Mouse (Mus musculus): ENCODE measurements around the gene Prkcd. TPM values are rescaled to one million over a fixed set of nuclear protein-coding genes. Genes with fewer than 3 reads are reported as not detected.

The Prkcd gene
- polyA plus RNA-seq, 1 experiment, result 214 TPM

GRCm38 (mm10) chr14:30624277-30624721 is 1.7 kb downstream of the Prkcd start:
- no peaks in the 10 kb centered on the region for H3K27me3 ChIP-seq (ENCODE audit: control insufficient read depth, insufficient read depth, low read length)
- H3K4me1 ChIP-seq (replicated peaks; ENCODE audit: control insufficient read depth, insufficient read depth, low read length), result peaks cover 28% of the 10 kb centered on the region
- no peak overlapping the region for H3K27ac ChIP-seq (ENCODE audit: control insufficient read depth, insufficient read depth, low read length)
- WGBS, result 22% methylated on average over 8 of the region's 8 CpGs
- DNase-seq, result no peak
- no peaks in the 10 kb centered on the region for H3K36me3 ChIP-seq (ENCODE audit: control insufficient read depth, insufficient read depth, low read length)
- no peak for TF ChIP-seq POLR2A (IDR thresholded peaks at IDR 0.05; ENCODE audit: control insufficient read depth, extremely low read depth, insufficient read depth, low read length, poor library complexity)
- no peak overlapping the region; the same call in 1 of the 2 replicates for H3K4me3 ChIP-seq (ENCODE audit: control insufficient read depth, insufficient read depth, low read length)

DNA sequence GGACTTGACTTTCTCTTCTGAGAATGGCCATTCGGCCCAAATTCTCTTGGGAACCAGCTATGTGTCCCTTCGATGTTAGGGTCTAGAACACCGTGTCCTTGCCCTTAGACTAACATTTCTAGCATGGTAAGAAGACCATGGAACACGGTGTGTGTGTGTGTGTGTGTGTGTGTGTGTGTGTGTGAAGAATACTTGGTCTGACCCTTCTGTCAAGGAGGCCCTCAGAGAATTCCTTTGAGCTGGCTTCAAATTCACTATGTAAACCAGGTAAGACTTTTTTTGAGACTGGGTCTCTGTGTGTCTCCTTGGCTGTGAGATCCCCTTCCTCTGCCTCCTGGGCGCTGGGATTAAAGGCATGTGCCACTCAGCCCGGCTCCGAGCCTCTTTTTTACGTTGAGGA is 3.5 kb downstream of the Prkcd start:
- peaks cover 28% of the 10 kb centered on the region for H3K4me1 ChIP-seq (replicated peaks; ENCODE audit: control insufficient read depth, insufficient read depth, low read length)
- DNase-seq, result no peak
- TF ChIP-seq POLR2A (IDR thresholded peaks at IDR 0.05; ENCODE audit: control insufficient read depth, extremely low read depth, insufficient read depth, low read length, poor library complexity), result no peak
- no peak for TF ChIP-seq CTCF (IDR thresholded peaks at IDR 0.05; ENCODE audit: borderline replicate concordance, control insufficient read depth, extremely low read depth, insufficient read depth, low read length, poor library complexity)
- H3K36me3 ChIP-seq (ENCODE audit: control insufficient read depth, insufficient read depth, low read length), result no peaks in the 10 kb centered on the region
- no peaks in the 10 kb centered on the region for H3K27me3 ChIP-seq (ENCODE audit: control insufficient read depth, insufficient read depth, low read length)
- no peak overlapping the region for H3K4me3 ChIP-seq (ENCODE audit: control insufficient read depth, insufficient read depth, low read length)
- 96% methylated on average over 8 of the region's 8 CpGs for WGBS
- no peak overlapping the region for H3K27ac ChIP-seq (ENCODE audit: control insufficient read depth, insufficient read depth, low read length)

DNA sequence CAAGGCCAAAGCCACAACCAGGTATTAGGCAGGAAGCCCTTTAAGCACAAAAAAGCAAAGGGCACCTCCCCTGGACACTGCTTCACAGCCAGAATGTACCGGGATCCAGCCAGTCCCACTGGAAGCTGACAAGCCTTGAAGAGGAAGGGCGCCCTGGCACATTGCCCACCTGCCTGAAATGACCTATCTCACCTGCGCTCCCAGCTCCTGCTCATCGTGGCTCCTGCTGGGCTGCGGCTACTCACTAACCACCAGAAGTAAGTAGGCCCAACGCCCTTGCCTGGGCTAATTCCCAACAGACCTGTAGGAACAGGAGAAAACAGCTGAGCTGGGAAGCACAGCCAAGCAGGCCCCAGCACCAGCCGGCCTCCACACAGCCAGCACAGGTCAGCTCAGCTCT is 3.9 kb downstream of the Prkcd start:
- 89% methylated on average over 7 of the region's 7 CpGs for WGBS
- TF ChIP-seq CTCF (IDR thresholded peaks at IDR 0.05; ENCODE audit: borderline replicate concordance, control insufficient read depth, extremely low read depth, insufficient read depth, low read length, poor library complexity) (no peak), POLR2A (IDR thresholded peaks at IDR 0.05; ENCODE audit: control insufficient read depth, extremely low read depth, insufficient read depth, low read length, poor library complexity) (no peak)
- no peak for DNase-seq
- Histone ChIP-seq H3K36me3 (ENCODE audit: control insufficient read depth, insufficient read depth, low read length) (no peaks in the 10 kb centered on the region), H3K4me3 (ENCODE audit: control insufficient read depth, insufficient read depth, low read length) (no peak overlapping the region), H3K27me3 (ENCODE audit: control insufficient read depth, insufficient read depth, low read length) (no peaks in the 10 kb centered on the region), H3K4me1 (replicated peaks; ENCODE audit: control insufficient read depth, insufficient read depth, low read length) (peaks cover 28% of the 10 kb centered on the region), H3K27ac (ENCODE audit: control insufficient read depth, insufficient read depth, low read length) (no peak overlapping the region)

- peaks cover 15% of the 10 kb centered on the region for H3K4me1 ChIP-seq (replicated peaks; ENCODE audit: control insufficient read depth, insufficient read depth, low read length)
- H3K36me3 ChIP-seq (ENCODE audit: control insufficient read depth, insufficient read depth, low read length), result no peaks in the 10 kb centered on the region
- TF ChIP-seq CTCF (IDR thresholded peaks at IDR 0.05; ENCODE audit: borderline replicate concordance, control insufficient read depth, extremely low read depth, insufficient read depth, low read length, poor library complexity) (no peak), POLR2A (IDR thresholded peaks at IDR 0.05; ENCODE audit: control insufficient read depth, extremely low read depth, insufficient read depth, low read length, poor library complexity) (no peak)
- H3K4me3 ChIP-seq (ENCODE audit: control insufficient read depth, insufficient read depth, low read length), result no peak overlapping the region
- H3K27ac ChIP-seq (ENCODE audit: control insufficient read depth, insufficient read depth, low read length), result no peak overlapping the region
- 82% methylated on average over 7 of the region's 7 CpGs for WGBS
- no peaks in the 10 kb centered on the region for H3K27me3 ChIP-seq (ENCODE audit: control insufficient read depth, insufficient read depth, low read length)
- no peak for DNase-seq
Measured at GRCm38 (mm10) chr14:30619982-30620578, 5.9 kb downstream of the Prkcd start.

DNA sequence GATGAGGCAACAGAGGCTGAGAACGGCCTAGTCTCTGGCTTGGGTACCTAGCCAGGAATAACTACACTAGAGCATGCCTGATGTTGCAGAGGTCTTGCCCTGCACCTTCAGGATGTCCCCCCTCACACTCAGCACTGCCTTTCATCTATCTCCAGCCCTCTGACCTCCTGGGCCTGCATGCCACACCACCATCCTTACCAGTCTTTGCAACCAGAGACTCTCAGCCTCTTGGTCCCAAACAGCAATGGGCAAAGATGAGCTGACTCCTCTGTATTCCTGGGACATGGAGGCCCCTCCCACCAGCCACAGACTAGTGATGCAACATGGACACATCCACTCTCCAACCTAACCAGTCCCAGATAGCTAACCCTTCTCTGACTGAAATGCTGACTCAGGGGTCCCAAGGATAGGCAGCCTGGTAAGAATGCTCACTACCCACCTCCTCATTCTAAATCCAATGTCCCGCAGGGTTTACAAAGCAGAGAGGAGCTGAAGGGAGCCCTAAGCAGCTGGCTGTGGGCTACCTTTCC is 7.2 kb downstream of the Prkcd start:
- Histone ChIP-seq H3K27me3 (ENCODE audit: control insufficient read depth, insufficient read depth, low read length) (no peaks in the 10 kb centered on the region), H3K4me3 (ENCODE audit: control insufficient read depth, insufficient read depth, low read length) (no peak overlapping the region), H3K4me1 (replicated peaks; ENCODE audit: control insufficient read depth, insufficient read depth, low read length) (peaks cover 7% of the 10 kb centered on the region), H3K27ac (ENCODE audit: control insufficient read depth, insufficient read depth, low read length) (no peak overlapping the region), H3K36me3 (ENCODE audit: control insufficient read depth, insufficient read depth, low read length) (no peaks in the 10 kb centered on the region)
- DNase-seq, result no peak
- TF ChIP-seq CTCF (IDR thresholded peaks at IDR 0.05; ENCODE audit: borderline replicate concordance, control insufficient read depth, extremely low read depth, insufficient read depth, low read length, poor library complexity), result no peak
- no peak for TF ChIP-seq POLR2A (IDR thresholded peaks at IDR 0.05; ENCODE audit: control insufficient read depth, extremely low read depth, insufficient read depth, low read length, poor library complexity)
- WGBS, result 95% methylated on average over 2 of the region's 2 CpGs

GRCm38 (mm10) chr14:30616751-30617150 is 9.3 kb downstream of the Prkcd start:
- H3K36me3 ChIP-seq (ENCODE audit: control insufficient read depth, insufficient read depth, low read length), result no peaks in the 10 kb centered on the region
- no peaks in the 10 kb centered on the region for H3K27me3 ChIP-seq (ENCODE audit: control insufficient read depth, insufficient read depth, low read length)
- 80% methylated on average over 2 of the region's 2 CpGs for WGBS
- no peak overlapping the region for H3K4me3 ChIP-seq (ENCODE audit: control insufficient read depth, insufficient read depth, low read length)
- no peak overlapping the region for H3K27ac ChIP-seq (ENCODE audit: control insufficient read depth, insufficient read depth, low read length)
- peaks cover 5% of the 10 kb centered on the region; the same call in 1 of the 2 replicates for H3K4me1 ChIP-seq (replicated peaks; ENCODE audit: control insufficient read depth, insufficient read depth, low read length)
- TF ChIP-seq CTCF (IDR thresholded peaks at IDR 0.05; ENCODE audit: borderline replicate concordance, control insufficient read depth, extremely low read depth, insufficient read depth, low read length, poor library complexity) (no peak), POLR2A (IDR thresholded peaks at IDR 0.05; ENCODE audit: control insufficient read depth, extremely low read depth, insufficient read depth, low read length, poor library complexity) (no peak)
- DNase-seq, result no peak

Measured in thymus, adult 2 months (tissue).